Mouse (Mus musculus) embryonic facial prominence, embryonic 11.5 days (tissue): ENCODE data around the gene Ush2a. TPM values are rescaled to one million over a fixed set of nuclear protein-coding genes. Genes with fewer than 3 reads are reported as not detected.

Source experiments
- ATAC-seq: fragments of 200-750 bp; cut with Nextera tagmentation; replicated peaks from 2 replicates; pipeline ENCODE4 v1.8.0; 2017; ENCODE audit warnings: low read depth; ENCODE audit not compliant: insufficient number of reproducible peaks, low FRiP score, low TSS enrichment
- DNase-seq: peaks from one replicate; pipeline ENCODE4 v3.0.0-alpha.2; 2015; ENCODE audit warnings: low spot score
- H3K27ac ChIP-seq: fragments of 300-500 bp; sonication (generic); replicated peaks from 2 replicates; pipeline ENCODE4 v1.5.1; 2014; ENCODE audit warnings: mild to moderate bottlenecking, low read depth, low read length, control low read depth
- H3K27me3 ChIP-seq: fragments of 300-500 bp; sonication (generic); 2 replicates; pipeline ENCODE4 v1.6.1; 2014; ENCODE audit warnings: mild to moderate bottlenecking, low read length, moderate library complexity, mixed read lengths; ENCODE audit not compliant: control insufficient read depth, insufficient read depth
- H3K36me3 ChIP-seq: fragments of 300-500 bp; sonication (generic); replicated peaks from 2 replicates; pipeline ENCODE4 v1.6.1; 2014; ENCODE audit warnings: low read depth, mild to moderate bottlenecking, low read length, moderate library complexity, mixed read lengths; ENCODE audit not compliant: control insufficient read depth, insufficient read depth
- H3K4me1 ChIP-seq: fragments of 300-500 bp; sonication (generic); 2 replicates; pipeline ENCODE4 v1.6.1; 2014; ENCODE audit warnings: low read length, mixed read lengths; ENCODE audit not compliant: control insufficient read depth, insufficient read depth
- H3K4me2 ChIP-seq: fragments of 300-500 bp; sonication (generic); 2 replicates; pipeline ENCODE4 v1.6.1; 2014; ENCODE audit warnings: low read depth, mild to moderate bottlenecking, control low read depth, low read length, moderate library complexity
- H3K4me3 ChIP-seq: fragments of 300-500 bp; sonication (generic); 2 replicates; pipeline ENCODE4 v1.5.1; 2014; ENCODE audit warnings: low read depth, low read length, control low read depth
- H3K9ac ChIP-seq: fragments of 300-500 bp; sonication (generic); replicated peaks from 2 replicates; pipeline ENCODE4 v1.6.1; 2014; ENCODE audit warnings: mild to moderate bottlenecking, control low read depth, low read length
- H3K9me3 ChIP-seq: fragments of 300-500 bp; sonication (generic); replicated peaks from 2 replicates; pipeline ENCODE4 v1.6.1; 2016; ENCODE audit warnings: mild to moderate bottlenecking, low read length, inconsistent platforms, mixed read lengths; ENCODE audit not compliant: control insufficient read depth
- WGBS: fragments of 180-500 bp; shearing (Covaris S2); extraction: QIAGEN DNeasy Blood & Tissue Kit; methylation state at CpG from one replicate; pipeline ENCODE4 v1.1.7; 2014; 5-methylcytosine and 5-hydroxymethylcytosine counted together
- polyA plus RNA-seq: library from polyadenylated mRNA; unstranded; fragments of >200 nt; fragmentation: Nextera tagmentation; extraction: Ambion mirVana; gene quantifications from 2 replicates; pipeline ENCODE4 v1.2.1, GENCODE M21; 2014

Ush2a gene
- polyA plus RNA-seq, 1 experiment from 2014 or later = 0.07 TPM

DNA sequence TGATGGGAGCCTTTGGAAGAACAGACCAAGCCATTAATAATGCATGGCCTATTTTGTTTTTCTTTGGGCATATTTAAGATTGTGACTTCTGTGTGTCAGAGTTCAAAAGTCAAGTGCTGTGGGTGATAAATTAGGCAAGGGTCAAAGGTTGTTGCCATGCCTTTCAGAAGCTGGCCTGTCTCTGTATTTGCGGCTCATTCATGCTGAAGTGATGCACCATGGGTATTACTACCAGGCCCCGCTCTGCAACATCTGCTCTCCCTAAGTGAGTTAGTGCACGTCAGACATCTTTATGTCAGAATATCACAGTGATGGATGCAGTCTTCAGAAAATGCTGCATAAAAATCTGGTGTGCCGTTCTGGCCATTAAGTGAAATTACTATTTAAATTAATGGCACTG is 544.0 kb downstream of the Ush2a start:
- DNase-seq = no peak
- Histone ChIP-seq H3K27me3 (no peaks in the 10 kb centered on the region), H3K9me3 (no peaks in the 10 kb centered on the region), H3K4me2 (no peak overlapping the region), H3K4me1 (no peaks in the 10 kb centered on the region), H3K36me3 (no peaks in the 10 kb centered on the region; the same call in 1 of the 2 replicates), H3K4me3 (no peak overlapping the region), H3K9ac (no peak overlapping the region), H3K27ac (no peak overlapping the region)
- WGBS = 28% methylated on average over 4 of the region's 4 CpGs
- no peak for ATAC-seq

DNA sequence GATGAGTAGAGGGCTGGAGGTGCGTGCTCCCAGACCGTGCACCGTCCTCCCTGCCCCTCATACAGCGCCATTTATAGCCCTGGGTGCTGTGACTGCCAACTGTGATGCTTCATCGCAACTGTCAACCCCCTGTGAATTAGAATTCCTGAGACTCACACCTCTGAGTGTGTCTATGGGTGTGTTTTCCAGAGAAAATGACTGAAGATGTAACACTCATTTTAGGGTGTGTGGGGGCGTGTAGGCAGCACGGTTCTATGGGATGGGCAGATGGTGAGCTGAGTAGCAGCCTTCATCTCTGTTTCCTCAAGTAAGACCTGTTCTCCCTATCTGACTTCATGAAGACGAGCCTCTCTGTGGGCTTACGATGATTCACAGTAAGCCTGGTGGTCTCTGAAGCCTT is 548.8 kb downstream of the Ush2a start:
- H3K4me3 ChIP-seq = no peak overlapping the region
- no peak overlapping the region for H3K4me2 ChIP-seq
- H3K9me3 ChIP-seq = no peaks in the 10 kb centered on the region
- ATAC-seq (no peak), DNase-seq (no peak)
- no peaks in the 10 kb centered on the region for H3K27me3 ChIP-seq
- H3K9ac ChIP-seq = no peak overlapping the region
- H3K4me1 ChIP-seq = no peaks in the 10 kb centered on the region
- no peaks in the 10 kb centered on the region for H3K36me3 ChIP-seq
- H3K27ac ChIP-seq = no peak overlapping the region
- 91% methylated on average over 9 of the region's 9 CpGs for WGBS

DNA sequence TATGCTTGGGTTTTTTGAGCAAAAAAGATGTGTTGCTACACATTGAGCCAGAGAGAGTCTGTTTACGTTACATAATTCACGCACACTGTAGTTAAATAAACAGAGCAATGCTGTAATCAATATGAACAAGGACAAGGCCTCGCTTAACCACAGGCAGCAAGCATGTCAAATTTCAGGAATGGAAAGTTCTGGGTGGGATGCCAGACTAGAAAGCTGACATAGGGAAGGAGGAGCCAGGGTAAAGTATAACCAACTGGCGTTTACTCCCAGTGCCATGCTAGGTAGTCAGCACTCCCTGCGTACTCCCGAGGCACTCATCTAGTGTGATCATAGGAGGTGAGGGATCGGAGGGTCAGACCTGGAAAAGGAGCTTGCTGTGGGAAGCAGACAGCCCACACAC is 553.2 kb downstream of the Ush2a start:
- Histone ChIP-seq H3K27ac (no peak overlapping the region), H3K4me1 (no peaks in the 10 kb centered on the region)
- 79% methylated on average over 7 of the region's 7 CpGs for WGBS

DNA sequence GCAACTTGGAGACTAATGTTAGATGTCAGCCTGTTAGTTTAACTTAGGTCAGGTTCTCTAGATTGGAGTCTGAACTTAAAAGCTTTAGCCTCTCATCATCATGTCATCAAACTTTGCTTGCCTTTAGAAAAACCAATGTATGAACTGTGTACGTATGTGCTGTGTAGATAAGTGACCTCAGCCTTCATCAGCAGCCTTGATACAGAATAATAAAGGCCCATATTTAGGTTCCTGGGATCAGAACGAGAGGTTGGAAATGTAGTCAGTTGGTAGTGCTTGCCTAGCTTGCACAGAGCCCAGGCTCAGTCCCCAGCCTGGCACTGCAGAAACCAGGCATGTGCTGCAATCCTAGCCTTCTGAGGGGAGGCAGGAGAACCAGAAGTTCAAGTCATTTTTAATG is 562.4 kb downstream of the Ush2a start:
- Histone ChIP-seq H3K4me2 (no peak overlapping the region), H3K36me3 (no peaks in the 10 kb centered on the region), H3K9ac (no peak overlapping the region), H3K4me1 (no peaks in the 10 kb centered on the region), H3K4me3 (no peak overlapping the region), H3K9me3 (no peaks in the 10 kb centered on the region), H3K27me3 (no peaks in the 10 kb centered on the region), H3K27ac (no peak overlapping the region)
- no peak for ATAC-seq
- WGBS = 85% methylated on average over 2 of the region's 2 CpGs
- no peak for DNase-seq

More for the DNA sequence above, 553.2 kb downstream of the Ush2a start:
- no peak overlapping the region for H3K4me3 ChIP-seq
- H3K4me2 ChIP-seq = no peak overlapping the region
- no peak overlapping the region for H3K9ac ChIP-seq
- no peaks in the 10 kb centered on the region for H3K9me3 ChIP-seq
- H3K36me3 ChIP-seq = no peaks in the 10 kb centered on the region
- H3K27me3 ChIP-seq = no peaks in the 10 kb centered on the region
- ATAC-seq (no peak), DNase-seq (no peak)

DNA sequence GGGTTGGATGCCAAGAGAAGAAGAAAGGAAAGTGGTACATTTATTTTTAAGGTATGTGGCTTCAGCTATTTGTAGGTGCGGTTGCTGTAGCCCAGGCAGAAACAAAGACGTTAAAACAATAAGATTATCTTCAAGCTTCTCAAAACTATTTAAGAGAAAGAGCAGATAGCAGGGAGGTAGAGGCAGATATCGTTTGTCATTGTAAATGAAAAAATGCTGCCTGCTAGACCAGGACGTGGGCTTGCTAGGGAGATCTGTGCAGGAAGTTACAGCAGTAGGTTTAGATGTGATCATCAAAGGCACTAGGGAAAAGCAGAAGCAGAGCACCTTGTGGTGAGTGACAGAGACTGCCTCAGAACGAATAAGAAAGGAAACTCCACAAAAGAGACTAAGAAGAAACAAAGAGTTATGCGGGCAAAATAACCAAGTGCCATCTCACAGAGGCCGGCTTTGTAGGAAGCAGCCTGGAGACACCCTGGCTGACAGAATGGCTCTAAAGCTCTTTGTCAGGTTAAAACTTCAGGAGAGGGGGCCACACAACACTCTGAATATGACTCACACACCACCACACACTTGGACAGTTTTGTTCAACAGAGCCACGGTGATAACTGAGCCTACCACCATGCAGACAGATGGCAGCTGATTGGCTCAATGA is 563.2 kb downstream of the Ush2a start:
- Histone ChIP-seq H3K4me3 (no peak overlapping the region), H3K9me3 (no peaks in the 10 kb centered on the region), H3K4me1 (no peaks in the 10 kb centered on the region), H3K27ac (no peak overlapping the region), H3K27me3 (no peaks in the 10 kb centered on the region), H3K4me2 (no peak overlapping the region), H3K36me3 (no peaks in the 10 kb centered on the region), H3K9ac (no peak overlapping the region)
- 77% methylated on average over 8 of the region's 8 CpGs for WGBS
- DNase-seq (no peak), ATAC-seq (no peak)

DNA sequence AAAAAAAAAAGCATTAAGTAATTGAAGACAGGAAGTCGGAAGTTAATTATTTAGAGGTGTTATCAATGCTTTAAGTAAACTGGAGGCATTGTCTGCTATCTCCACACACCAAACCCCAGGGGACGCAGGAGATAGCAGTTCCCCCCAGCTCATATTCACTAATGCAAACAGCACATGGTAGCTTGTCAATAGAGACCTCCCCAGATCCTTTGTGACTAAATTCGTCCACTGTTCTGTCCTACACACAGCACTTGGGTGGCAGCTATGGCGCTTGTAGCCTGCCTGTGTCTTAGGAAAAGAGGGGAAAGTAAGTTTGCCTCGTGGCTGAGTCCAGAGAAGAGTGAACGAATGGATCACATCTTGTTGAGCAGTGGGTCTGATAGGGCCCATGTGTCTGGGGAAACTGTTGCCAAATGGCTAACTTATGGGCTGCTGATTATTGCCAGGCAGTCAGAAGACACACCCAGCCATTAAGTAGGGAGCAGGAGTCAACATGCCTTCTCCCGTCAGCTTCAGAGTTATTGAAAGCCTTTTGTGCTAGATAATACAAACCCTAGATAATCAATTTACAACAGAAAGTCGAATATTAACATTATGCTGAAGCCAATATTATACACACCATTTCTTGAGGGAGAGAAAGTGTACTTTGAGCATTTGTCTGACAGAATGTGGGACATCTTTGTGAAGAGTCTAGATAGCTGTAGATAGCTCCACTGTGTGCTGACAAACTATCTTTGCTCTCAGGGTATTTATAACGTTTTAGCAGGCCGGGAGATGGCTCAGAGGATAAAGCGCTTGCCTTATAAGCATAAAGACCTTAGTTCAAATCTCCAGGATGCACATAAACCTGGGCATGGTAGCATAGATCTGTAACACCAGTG is 568.9 kb downstream of the Ush2a start:
- Histone ChIP-seq H3K4me3 (no peak overlapping the region), H3K36me3 (no peaks in the 10 kb centered on the region), H3K9me3 (no peaks in the 10 kb centered on the region), H3K4me1 (no peaks in the 10 kb centered on the region), H3K4me2 (no peak overlapping the region), H3K27ac (no peak overlapping the region), H3K9ac (no peak overlapping the region), H3K27me3 (no peaks in the 10 kb centered on the region)
- ATAC-seq = no peak
- 54% methylated on average over 11 of the region's 11 CpGs for WGBS
- peak; percentile 11 for DNase-seq

DNA sequence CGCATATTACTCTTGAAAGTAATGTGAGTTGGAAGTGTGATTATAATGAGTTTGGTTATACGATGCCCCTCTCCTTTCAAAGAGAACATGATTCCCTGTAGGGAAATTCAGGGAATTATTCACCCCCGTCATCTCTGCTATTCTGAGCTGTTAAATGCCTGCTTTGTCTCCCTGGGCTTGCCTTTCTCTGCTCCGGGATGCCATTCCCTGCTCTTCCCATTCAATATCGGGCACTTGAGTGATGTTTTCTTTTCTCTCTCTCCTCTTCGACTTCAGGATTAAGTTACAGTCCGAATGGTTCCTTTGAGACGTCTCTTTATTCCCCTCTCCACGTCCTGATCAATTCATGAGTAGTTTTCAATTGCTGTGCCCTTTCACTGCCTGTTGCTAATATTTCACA is 572.1 kb downstream of the Ush2a start:
- no peak overlapping the region for H3K27ac ChIP-seq
- ATAC-seq = no peak

DNA sequence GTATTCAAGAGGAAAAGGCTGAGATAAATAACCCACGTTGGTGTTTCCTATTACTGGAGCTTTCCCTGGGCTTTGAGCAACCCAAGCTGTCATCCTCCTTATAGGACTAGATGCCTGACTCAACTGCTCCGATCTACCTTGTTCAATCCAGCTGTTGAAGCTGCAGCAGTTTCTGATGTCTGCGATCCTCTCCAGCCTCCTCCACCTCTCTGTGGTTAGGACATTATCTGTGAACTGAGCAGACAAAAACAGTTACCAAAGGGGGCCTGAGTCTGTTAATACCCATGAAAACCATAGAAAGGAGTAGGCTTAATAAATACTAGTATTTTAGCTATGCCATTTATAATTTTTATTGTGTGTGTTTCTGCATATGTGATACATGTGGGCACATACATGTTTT is 572.9 kb downstream of the Ush2a start:
- no peaks in the 10 kb centered on the region for H3K27me3 ChIP-seq
- no peak overlapping the region for H3K4me2 ChIP-seq
- DNase-seq (no peak), ATAC-seq (no peak)
- no peak overlapping the region for H3K9ac ChIP-seq
- no peak overlapping the region for H3K27ac ChIP-seq
- WGBS = 70% methylated on average over 3 of the region's 3 CpGs
- no peaks in the 10 kb centered on the region for H3K4me1 ChIP-seq
- H3K9me3 ChIP-seq = no peaks in the 10 kb centered on the region
- no peak overlapping the region for H3K4me3 ChIP-seq
- no peaks in the 10 kb centered on the region for H3K36me3 ChIP-seq

More for the DNA sequence above, 572.1 kb downstream of the Ush2a start:
- WGBS = 7% methylated on average over 9 of the region's 9 CpGs
- H3K9me3 ChIP-seq = no peaks in the 10 kb centered on the region
- H3K4me2 ChIP-seq = no peak overlapping the region
- H3K27me3 ChIP-seq = no peaks in the 10 kb centered on the region
- no peak overlapping the region for H3K4me3 ChIP-seq
- no peaks in the 10 kb centered on the region for H3K4me1 ChIP-seq
- H3K9ac ChIP-seq = no peak overlapping the region
- no peaks in the 10 kb centered on the region for H3K36me3 ChIP-seq
- DNase-seq = peak; percentile 29
